Mouse (Mus musculus) heart, embryonic 14.5 days (tissue): ENCODE measurements at regions not wholly inside any gene's neighbourhood (a gene's known extent, or its start where the extent isn't known, plus 50 kb on each side); places are given as distances from the start of the nearest gene placed in this dataset.

ENCODE experiments used
- ATAC-seq: fragments of 200-750 bp; cut with Nextera tagmentation; 2 replicates; pipeline ENCODE4 v1.8.0; 2017; ENCODE audit warnings: low read depth, moderate TSS enrichment; ENCODE audit not compliant: insufficient number of reproducible peaks, insufficient read depth, low FRiP score
- H3K27ac ChIP-seq, 2 experiments: fragments of 200-500 bp in 1 of 2; fragments of 300-500 bp in 1 of 2; sonication (generic) in 1 of 2; replicated peaks in 1 of 2; 2 replicates each; pipeline ENCODE4 v1.5.1; 2012 to 2014; ENCODE audit warnings: low read depth in 2 of 2, low read length in 2 of 2, control low read depth in 1 of 2, mild to moderate bottlenecking in 1 of 2, mixed read lengths in 1 of 2; ENCODE audit not compliant: control insufficient read depth in 1 of 2, insufficient read depth in 1 of 2
- H3K27me3 ChIP-seq: fragments of 300-500 bp; sonication (generic); 2 replicates; pipeline ENCODE4 v1.6.1; 2014; ENCODE audit warnings: mild to moderate bottlenecking, low read length, control low read depth; ENCODE audit not compliant: control insufficient read depth, insufficient read depth
- H3K36me3 ChIP-seq: fragments of 300-500 bp; sonication (generic); 2 replicates; pipeline ENCODE4 v1.6.1; 2014; ENCODE audit warnings: mild to moderate bottlenecking, control low read depth, low read length, mixed read lengths; ENCODE audit not compliant: control insufficient read depth, insufficient read depth
- H3K4me1 ChIP-seq, 2 experiments: fragments of 200-500 bp in 1 of 2; fragments of 300-500 bp in 1 of 2; sonication (generic) in 1 of 2; 2 replicates each; pipeline ENCODE4 v1.6.1; 2012 to 2014; ENCODE audit warnings: low read length in 2 of 2, control low read depth in 1 of 2, mixed read lengths in 1 of 2; ENCODE audit not compliant: control insufficient read depth in 2 of 2, insufficient read depth in 2 of 2
- H3K4me2 ChIP-seq: fragments of 300-500 bp; sonication (generic); 2 replicates; pipeline ENCODE4 v1.6.1; 2014; ENCODE audit warnings: mild to moderate bottlenecking, low read length
- H3K4me3 ChIP-seq, 2 experiments: fragments of 200-500 bp in 1 of 2; fragments of 300-500 bp in 1 of 2; sonication (generic) in 1 of 2; 2 replicates each; pipeline ENCODE4 v1.5.1; 2012 to 2014; ENCODE audit warnings: low read length in 2 of 2, mild to moderate bottlenecking in 2 of 2, control low read depth in 1 of 2, low read depth in 1 of 2, moderate library complexity in 1 of 2; ENCODE audit not compliant: control insufficient read depth in 1 of 2, insufficient read depth in 1 of 2
- H3K9ac ChIP-seq: fragments of 300-500 bp; sonication (generic); 2 replicates; pipeline ENCODE4 v1.6.1; 2014; ENCODE audit warnings: mild to moderate bottlenecking, low read length
- H3K9me3 ChIP-seq: fragments of 300-500 bp; sonication (generic); 2 replicates; pipeline ENCODE4 v1.6.1; 2016; ENCODE audit warnings: low read length, control low read depth; ENCODE audit not compliant: control insufficient read depth
- WGBS: fragments of 180-500 bp; shearing (Covaris S2); extraction: QIAGEN DNeasy Blood & Tissue Kit; methylation state at CpG from one replicate; pipeline ENCODE4 v1.1.7; 2014; 5-methylcytosine and 5-hydroxymethylcytosine counted together

DNA sequence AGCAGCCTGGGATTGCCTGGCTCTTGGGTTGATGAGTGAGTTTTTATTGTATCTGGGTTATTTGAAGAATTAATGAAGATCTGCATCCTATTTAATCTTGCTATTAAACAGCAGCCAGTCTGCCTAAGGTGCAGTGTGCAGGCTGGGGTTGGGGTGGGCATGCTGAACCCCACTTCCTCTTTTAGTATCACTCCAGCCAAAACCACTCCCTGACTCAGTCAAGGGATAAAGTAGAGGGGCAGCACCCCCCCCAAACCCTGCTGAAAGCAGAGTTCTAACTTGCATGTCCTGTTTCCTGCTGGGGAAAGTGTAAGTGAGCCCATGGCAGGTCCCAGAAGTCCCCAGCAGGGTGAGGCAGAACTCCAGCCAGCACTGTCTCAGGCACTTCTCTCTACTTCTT is 292.7 kb upstream of the Rtl1 start:
- no peak overlapping the region for H3K4me3 ChIP-seq
- H3K27ac ChIP-seq = no peak overlapping the region
- H3K4me1 ChIP-seq = no peaks in the 10 kb centered on the region
- no peaks in the 10 kb centered on the region for H3K36me3 ChIP-seq
- no peak overlapping the region for H3K4me2 ChIP-seq
- H3K9me3 ChIP-seq = no peaks in the 10 kb centered on the region
- ATAC-seq = no peak
- H3K27me3 ChIP-seq = no peaks in the 10 kb centered on the region
- H3K9ac ChIP-seq = no peak overlapping the region

DNA sequence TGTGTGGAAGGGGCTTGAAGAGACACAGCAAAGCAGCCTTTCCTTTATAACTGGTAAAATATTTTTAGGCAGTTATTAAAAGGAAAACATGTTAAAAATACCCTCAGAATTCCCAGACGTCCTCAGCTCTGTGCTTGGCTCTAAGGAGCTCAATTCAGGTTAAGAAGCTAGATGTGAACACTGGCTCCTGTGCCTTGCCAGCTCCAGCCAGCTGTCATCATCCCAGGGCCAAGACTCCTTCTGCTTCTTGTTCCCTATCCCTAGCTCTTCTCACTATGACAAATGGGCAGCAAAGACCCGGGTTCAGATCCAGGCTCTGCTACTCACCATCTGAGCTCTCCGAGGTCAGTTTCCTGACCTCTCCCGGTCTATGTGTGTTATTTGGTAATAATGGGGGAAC is 293.5 kb upstream of the Rtl1 start:
- no peaks in the 10 kb centered on the region for H3K4me1 ChIP-seq
- H3K9ac ChIP-seq = no peak overlapping the region
- no peaks in the 10 kb centered on the region for H3K27me3 ChIP-seq
- WGBS = 68% methylated on average over 4 of the region's 4 CpGs
- H3K4me3 ChIP-seq = no peak overlapping the region
- H3K27ac ChIP-seq = no peak overlapping the region
- H3K36me3 ChIP-seq = no peaks in the 10 kb centered on the region
- no peak overlapping the region for H3K4me2 ChIP-seq
- ATAC-seq = no peak
- no peaks in the 10 kb centered on the region for H3K9me3 ChIP-seq

DNA sequence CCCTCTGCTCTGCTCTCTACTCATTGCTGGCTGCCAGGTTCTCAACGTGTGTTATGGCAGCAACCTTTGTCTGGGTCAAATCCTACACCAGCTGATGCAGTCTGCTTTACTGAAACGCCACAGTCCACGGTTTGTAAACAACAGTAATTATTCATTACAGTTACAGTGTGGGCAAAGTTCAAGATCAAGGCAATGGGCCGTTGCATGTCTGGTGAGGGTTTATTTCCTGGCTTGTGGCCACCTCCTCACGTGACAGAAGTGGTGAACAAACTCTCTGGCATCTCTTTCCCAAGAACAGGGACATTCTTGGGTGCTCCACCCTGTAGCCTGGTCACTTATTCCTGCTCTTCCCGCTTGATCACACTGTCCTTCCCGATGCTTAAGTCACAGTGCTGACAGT is 295.3 kb upstream of the Rtl1 start:
- H3K4me3 ChIP-seq = no peak overlapping the region
- no peak overlapping the region for H3K9ac ChIP-seq
- H3K36me3 ChIP-seq = no peaks in the 10 kb centered on the region
- H3K27ac ChIP-seq = no peak overlapping the region
- H3K4me1 ChIP-seq = no peaks in the 10 kb centered on the region
- WGBS = 81% methylated on average over 7 of the region's 7 CpGs
- H3K27me3 ChIP-seq = no peaks in the 10 kb centered on the region
- no peaks in the 10 kb centered on the region for H3K9me3 ChIP-seq
- no peak for ATAC-seq
- H3K4me2 ChIP-seq = no peak overlapping the region

DNA sequence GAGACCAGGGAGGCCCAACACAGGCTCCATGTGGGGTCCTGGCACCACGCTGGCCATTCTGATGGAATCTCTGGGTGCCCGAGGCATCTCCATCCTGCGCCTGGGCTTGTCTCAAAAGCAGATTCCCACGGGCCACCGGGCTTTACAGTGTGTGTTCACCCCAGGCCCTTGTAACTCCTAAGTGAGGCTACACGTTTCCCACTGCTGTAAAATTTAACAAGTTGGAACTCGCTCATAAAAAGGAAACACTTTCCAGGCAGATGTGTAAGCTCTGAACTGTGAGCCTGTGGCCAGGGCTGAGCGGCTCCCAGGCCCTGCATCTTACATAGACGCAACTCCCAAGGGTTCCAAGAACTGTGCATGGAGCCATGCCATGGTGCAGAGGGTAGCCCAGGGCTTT is 296.3 kb upstream of the Rtl1 start:
- Histone ChIP-seq H3K36me3 (no peaks in the 10 kb centered on the region), H3K27ac (no peak overlapping the region), H3K9ac (no peak overlapping the region), H3K4me1 (no peaks in the 10 kb centered on the region), H3K4me2 (no peak overlapping the region), H3K9me3 (no peaks in the 10 kb centered on the region), H3K27me3 (no peaks in the 10 kb centered on the region), H3K4me3 (no peak overlapping the region)
- 88% methylated on average over 9 of the region's 9 CpGs for WGBS
- ATAC-seq = no peak

DNA sequence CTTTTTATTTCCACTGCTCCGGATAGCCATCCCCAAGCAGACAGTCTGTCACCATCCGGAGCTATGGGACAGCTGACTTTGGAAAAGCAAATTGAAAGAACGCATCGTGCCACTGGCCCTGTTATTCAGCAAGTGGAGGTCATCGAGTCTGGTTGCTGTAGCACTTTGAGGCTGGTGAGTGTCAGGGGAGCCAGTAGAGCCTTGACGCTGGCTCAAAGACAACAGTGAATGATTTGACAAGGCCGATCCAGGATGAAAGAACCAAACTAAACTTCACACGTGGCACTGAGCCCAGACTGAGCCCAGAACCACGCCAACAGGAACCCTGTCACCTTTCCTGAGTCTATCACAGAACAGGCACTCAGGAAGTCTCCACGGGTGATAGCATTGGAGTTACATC is 296.8 kb upstream of the Rtl1 start:
- ATAC-seq = no peak
- no peaks in the 10 kb centered on the region for H3K9me3 ChIP-seq
- H3K9ac ChIP-seq = no peak overlapping the region
- H3K4me3 ChIP-seq = no peak overlapping the region
- no peak overlapping the region for H3K4me2 ChIP-seq
- WGBS = 67% methylated on average over 10 of the region's 10 CpGs
- no peaks in the 10 kb centered on the region for H3K27me3 ChIP-seq
- no peak overlapping the region for H3K27ac ChIP-seq
- no peaks in the 10 kb centered on the region for H3K4me1 ChIP-seq
- no peaks in the 10 kb centered on the region for H3K36me3 ChIP-seq

DNA sequence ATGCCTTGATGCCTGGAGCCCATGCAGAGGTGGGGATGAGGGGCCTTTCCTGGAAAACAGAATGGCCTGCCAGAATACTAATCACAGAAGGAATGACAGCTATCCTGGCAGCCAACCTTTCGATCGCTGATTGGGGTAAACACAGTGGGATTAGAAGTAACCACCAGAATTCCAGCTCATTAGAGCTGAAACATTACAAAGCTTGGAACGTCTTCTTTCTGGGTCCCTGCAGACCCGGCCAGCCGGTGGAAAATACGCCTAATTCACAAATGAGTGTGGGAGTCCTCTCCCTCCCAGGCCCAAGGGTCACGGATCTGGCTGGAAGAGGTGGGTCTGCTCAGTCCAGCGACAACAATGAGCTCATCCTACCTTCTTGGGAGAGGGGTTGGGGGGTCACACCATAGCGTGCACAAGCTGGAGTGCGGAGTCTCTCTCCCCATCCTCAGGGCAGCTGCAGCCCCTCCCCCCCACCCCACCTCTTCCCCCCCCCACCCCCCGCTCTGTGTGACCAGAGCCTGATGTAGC is 297.8 kb upstream of the Rtl1 start:
- Histone ChIP-seq H3K27ac (no peak overlapping the region), H3K27me3 (no peaks in the 10 kb centered on the region), H3K36me3 (no peaks in the 10 kb centered on the region), H3K4me3 (no peak overlapping the region), H3K9me3 (no peaks in the 10 kb centered on the region), H3K9ac (no peak overlapping the region), H3K4me2 (no peak overlapping the region), H3K4me1 (no peaks in the 10 kb centered on the region)
- ATAC-seq = no peak
- 76% methylated on average over 11 of the region's 11 CpGs for WGBS

DNA sequence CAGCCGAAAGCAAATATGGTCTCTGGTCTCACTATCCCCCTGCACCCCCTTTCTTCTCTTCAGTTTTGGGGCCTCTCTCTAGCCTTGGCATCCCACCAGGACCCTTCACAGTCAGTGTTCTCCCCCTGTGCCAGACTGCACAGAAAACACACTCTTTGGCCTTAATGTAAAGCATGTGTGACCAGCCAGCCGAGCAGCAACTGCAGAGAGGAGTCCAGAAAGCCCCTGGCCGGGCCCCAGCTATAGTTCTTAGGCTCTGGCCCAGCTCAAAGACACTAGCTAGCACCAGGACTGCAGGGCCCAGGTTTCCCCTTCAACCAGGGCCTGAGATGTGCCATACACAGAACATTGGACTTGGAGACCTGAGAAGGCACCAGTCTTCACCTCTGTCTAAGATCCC is 299.3 kb upstream of the Rtl1 start:
- no peak for ATAC-seq
- no peaks in the 10 kb centered on the region for H3K36me3 ChIP-seq
- 76% methylated on average over 3 of the region's 3 CpGs for WGBS

DNA sequence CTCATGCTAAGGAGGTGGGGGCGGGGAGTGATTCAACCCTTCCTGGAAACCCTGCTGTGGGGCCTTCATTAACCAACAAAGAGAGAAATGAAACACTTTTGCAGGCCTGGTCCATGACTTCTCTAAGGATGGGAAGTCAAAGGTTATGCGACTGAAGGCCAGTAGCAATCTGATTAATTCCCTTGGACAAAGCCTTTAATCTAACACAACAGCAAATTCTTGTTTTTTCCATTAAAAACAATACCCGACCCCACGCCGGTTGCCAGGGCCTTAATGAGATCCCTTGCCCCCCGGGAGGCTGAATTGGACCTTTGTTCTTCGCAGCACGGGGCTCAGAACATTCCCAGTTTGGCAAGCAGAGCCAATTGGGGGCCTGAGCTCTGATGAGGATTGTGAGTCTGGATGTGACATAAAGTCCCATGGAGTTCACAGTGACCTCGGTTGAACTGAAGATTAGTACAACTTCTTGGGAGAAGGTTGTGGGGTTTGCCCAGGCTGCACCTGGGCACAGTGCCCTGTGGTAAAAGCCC is 310.9 kb upstream of the Rtl1 start:
- Histone ChIP-seq H3K27me3 (no peaks in the 10 kb centered on the region), H3K9me3 (no peaks in the 10 kb centered on the region), H3K4me3 (no peak overlapping the region), H3K4me1 (no peaks in the 10 kb centered on the region), H3K9ac (no peak overlapping the region), H3K36me3 (no peaks in the 10 kb centered on the region), H3K4me2 (no peak overlapping the region), H3K27ac (no peak overlapping the region)
- no peak for ATAC-seq
- 57% methylated on average over 9 of the region's 9 CpGs for WGBS

More for the DNA sequence above, 299.3 kb upstream of the Rtl1 start:
- Histone ChIP-seq H3K4me2 (no peak overlapping the region), H3K9me3 (no peaks in the 10 kb centered on the region), H3K27me3 (no peaks in the 10 kb centered on the region), H3K9ac (no peak overlapping the region), H3K4me1 (no peaks in the 10 kb centered on the region), H3K27ac (no peak overlapping the region), H3K4me3 (no peak overlapping the region)
